Mouse (Mus musculus): ENCODE data around the gene Ear1. TPM values are rescaled to one million over a fixed set of nuclear protein-coding genes. Genes with fewer than 3 reads are reported as not detected.
"Not testable (repeated sequence)": the region's sequence is repeated elsewhere in the genome, so short reads cannot be mapped to it uniquely, and the experiment has no call there.

Gene Ear1
- total RNA-seq (2015) (214 and 289 TPM in 2 replicates), total RNA-seq (2017) (277 and 344 TPM in 2 replicates)

GRCm38 (mm10) chr14:43875417-43875816 is at the start of gene Ear1:
Ear1 (minus strand) TSS chr14:43875517.
- ATAC-seq (ENCODE audit: poor library complexity, severe bottlenecking), result not testable (repeated sequence)

DNA sequence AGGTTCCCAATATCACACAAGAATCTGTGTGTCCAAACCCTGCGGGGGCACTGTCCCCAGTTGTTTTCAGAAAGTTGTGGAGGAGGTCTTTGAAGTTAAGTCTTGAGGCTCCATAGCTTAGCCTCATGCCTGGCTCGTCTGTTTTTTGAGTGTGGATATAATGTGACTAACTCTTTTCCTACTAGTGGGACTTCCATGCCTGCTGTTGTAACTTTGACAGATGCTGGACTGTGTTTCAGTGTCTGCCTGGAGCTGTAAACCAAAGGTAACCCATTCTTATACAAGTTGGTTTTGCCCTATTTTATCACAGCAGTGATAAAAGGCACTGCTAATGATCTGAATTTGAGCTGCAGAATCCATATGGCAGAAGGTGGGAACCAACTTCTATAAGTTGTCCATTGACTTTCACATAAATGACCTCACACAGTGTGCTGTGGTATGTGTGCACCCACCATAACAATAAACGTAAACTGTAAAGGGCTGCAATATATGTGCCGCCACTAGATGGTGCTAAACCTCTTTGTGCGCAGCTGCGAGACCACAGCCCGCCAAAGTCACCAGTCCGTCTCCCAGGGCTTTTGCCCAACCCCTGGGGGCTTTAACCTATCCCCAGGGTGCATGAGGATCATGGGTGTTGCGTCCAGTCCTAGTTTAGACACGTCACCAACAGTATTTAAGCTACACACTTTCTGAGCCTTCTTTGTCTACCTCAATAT is 49.5 kb upstream of the Ear1 start, which contains the start of gene Gm8113:
TSS of gene Gm8113 (plus strand) at position 703 of the 716 bp plus-strand sequence.
- ATAC-seq (ENCODE audit: poor library complexity, severe bottlenecking), result peak; percentile 80

DNA sequence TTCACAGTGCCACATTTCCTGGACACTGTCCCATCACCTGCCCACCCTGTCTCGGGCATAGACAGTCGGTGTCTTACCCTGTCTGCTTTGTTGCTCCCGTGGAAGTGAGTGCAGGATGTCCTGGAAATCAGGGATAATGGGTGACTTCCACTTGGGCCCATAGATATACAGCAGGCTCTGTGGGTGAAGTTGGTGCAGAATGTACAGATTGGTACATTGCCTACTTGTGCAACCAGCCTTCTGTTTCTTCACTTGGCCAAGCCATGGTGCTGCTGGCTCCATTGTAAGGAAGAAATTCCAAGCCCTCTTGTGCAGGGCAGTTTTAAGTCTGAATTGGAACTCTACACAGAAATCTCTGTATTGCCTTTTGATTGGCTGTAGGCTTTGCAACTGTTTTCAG is 48.1 kb upstream of the Ear1 start, which contains the start of gene Ear10:
TSS of gene Ear10 (minus strand) at position 101 of the 400 bp plus-strand sequence.
- ATAC-seq (ENCODE audit: poor library complexity, severe bottlenecking), result not testable (repeated sequence)

DNA sequence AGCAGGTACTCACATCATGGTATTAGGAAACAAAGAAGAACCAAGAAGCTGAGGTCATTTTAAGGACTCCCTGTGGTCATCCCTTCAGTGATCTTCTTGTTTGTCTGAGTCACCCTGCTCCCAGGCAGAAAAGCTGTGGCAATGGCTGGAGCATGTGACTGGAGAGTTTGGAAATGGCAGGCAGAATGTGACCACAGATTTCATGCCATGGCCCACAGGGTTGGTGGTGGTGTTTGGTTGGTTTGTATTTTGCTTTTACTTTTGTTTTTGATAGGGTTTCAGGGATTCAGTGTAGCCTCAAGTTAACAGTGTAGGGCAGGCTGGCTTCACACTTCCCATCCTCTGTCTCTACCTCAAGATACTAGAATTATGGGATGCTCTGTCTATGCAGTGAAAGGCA is 42.9 kb upstream of the Ear1 start:
- ATAC-seq (ENCODE audit: poor library complexity, severe bottlenecking), result peak; percentile 47; the same call in 1 of the 2 replicates

- ATAC-seq (ENCODE audit: poor library complexity, severe bottlenecking), result peak; percentile 54
Observed at GRCm38 (mm10) chr14:43898577-43898976, 23.3 kb upstream of the Ear1 start.

DNA sequence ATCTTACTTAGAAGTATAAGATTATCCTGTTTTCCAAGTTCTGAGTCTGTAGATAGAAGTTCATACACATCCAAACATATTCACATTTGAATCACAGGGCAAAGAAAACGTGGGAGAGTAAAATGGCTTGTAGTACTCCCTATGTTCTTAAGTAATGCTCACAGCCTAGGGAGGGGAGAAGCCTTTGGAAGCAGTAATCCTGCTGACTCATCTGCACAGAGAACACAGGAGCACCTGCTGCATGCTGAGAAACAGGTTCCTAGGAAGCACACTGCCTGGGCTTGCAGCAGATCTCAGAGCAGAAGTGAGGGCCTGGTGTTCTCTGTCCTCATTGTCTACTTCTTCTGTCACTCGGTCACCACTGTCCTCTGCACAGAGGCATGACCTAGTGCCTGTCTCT is 20.0 kb upstream of the Ear1 start:
- ATAC-seq (ENCODE audit: poor library complexity, severe bottlenecking), result peak; percentile 39; the same call in 1 of the 2 replicates

- peak; percentile 86 for ATAC-seq (ENCODE audit: poor library complexity, severe bottlenecking)
Observed at GRCm38 (mm10) chr14:43891288-43891687, 16.0 kb upstream of the Ear1 start.

DNA sequence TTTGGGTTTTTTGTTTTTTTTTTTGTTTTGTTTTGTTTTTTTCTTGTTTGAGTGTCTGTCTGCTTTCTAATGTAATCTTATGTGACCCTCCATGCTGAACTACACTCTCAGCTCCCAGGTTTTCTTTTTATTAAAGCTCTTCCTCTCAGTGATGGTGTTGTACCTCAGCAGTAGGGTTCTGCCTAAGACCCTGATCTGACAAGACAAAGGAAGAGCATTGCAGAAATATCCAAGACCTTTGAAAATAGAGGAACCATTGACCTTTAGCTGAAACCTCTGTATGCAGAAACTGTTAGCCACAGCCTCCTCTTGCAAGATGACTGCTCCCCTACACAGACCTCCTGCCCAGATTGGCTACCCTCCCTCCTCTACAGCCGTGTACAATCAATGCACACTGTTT is 10.9 kb upstream of the Ear1 start:
- peak; percentile 70 for ATAC-seq (ENCODE audit: poor library complexity, severe bottlenecking)

- not testable (repeated sequence) for ATAC-seq (ENCODE audit: poor library complexity, severe bottlenecking)
Observed at GRCm38 (mm10) chr14:43879966-43880545, 4.7 kb upstream of the Ear1 start.

DNA sequence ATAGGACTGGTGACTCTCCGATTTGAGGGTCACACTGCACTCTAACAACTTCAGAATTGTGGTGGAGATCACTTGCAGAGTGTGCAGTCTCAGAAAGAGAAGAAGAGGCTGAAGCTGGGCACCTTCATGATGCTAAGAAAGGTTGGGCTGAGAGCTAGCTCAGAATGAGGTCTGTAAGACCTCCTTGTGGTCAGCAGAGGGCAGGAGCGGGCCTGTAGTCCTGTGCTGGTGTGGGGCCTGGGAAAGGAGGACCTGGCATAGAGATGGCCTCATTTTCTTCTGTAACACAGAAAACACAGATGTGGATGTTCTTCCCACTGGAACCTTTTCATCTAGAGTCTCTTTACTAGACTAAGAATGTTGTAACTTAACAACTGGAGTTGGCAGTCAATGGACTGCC is 2.5 kb upstream of the Ear1 start:
- peak; percentile 92 for ATAC-seq (ENCODE audit: poor library complexity, severe bottlenecking)

GRCm38 (mm10) chr14:43874862-43875261 is 455 bp downstream of the Ear1 start:
- not testable (repeated sequence) for ATAC-seq (ENCODE audit: poor library complexity, severe bottlenecking)

- peak; percentile 81 for ATAC-seq (ENCODE audit: poor library complexity, severe bottlenecking)
Observed at GRCm38 (mm10) chr14:43860522-43860921, 14.8 kb downstream of the Ear1 start.

DNA sequence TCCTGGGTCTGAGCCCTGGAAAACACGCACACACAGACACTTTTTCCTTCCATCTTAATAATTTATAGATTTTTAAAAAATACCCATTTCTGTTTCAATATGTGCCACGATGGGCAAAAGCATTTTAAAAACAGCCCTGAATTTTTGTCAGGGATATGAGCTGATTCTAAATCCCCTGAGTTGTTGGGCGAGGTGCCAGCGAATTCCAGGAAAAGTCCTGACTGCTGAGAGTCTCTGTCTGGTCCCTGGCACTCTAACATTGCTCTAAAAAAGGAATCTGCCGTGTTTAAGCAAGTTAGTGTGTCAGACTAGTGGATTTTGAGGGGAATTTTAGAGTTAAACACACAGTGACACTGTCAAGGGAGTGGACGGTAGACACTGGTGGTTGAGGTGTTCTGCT is 15.9 kb downstream of the Ear1 start:
- ATAC-seq (ENCODE audit: poor library complexity, severe bottlenecking), result not testable (repeated sequence)

- peak; percentile 69 for ATAC-seq (ENCODE audit: poor library complexity, severe bottlenecking)
Observed at GRCm38 (mm10) chr14:43843949-43844573, 31.3 kb downstream of the Ear1 start.

DNA sequence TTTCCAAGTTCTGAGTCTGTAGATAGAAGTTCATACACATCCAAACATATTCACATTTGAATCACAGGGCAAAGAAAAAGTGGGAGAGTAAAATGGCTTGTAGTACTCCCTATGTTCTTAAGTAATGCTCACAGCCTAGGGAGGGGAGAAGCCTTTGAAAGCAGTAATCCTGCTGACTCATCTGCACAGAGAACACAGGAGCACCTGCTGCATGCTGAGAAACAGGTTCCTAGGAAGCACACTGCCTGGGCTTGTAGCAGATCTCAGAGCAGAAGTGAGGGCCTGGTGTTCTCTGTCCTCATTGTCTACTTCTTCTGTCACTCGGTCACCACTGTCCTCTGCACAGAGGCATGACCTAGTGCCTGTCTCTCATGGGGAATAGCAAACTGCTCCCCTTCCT is 34.3 kb downstream of the Ear1 start:
- ATAC-seq (ENCODE audit: poor library complexity, severe bottlenecking), result peak; percentile 52

- ATAC-seq (ENCODE audit: poor library complexity, severe bottlenecking), result peak; percentile 78
Observed at GRCm38 (mm10) chr14:43835366-43835765, 40.0 kb downstream of the Ear1 start.

DNA sequence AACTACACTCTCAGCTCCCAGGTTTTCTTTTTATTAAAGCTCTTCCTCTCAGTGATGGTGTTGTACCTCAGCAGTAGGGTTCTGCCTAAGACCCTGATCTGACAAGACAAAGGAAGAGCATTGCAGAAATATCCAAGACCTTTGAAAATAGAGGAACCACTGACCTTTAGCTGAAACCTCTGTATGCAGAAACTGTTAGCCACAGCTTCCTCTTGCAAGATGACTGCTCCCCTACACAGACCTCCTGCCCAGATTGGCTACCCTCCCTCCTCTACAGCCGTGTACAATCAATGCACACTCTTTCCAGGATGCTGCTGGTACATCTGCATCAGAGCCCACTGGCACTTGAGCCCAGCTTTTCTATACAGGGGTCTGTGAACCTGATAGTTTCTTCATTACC is 44.9 kb downstream of the Ear1 start:
- peak; percentile 95 for ATAC-seq (ENCODE audit: poor library complexity, severe bottlenecking)

DNA sequence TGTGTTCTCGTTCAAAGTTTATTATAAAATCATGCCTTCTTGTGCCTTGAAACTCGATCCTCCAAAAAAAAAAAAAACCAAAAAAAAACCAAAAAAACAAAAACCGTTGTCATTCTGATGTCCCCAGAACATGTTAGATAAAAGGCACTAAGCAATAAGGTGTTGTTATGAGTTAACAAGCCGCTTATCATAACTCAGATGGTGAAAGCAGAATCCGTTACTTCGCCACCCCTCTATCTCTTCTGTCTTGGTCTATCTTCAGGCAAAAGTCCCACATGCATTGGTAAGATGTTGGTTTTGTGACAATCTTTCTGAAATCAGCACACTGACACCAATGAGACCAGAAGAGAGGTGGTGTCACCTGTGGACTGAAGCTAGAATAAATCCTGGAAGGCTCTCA is 51.1 kb downstream of the Ear1 start:
- ATAC-seq (ENCODE audit: poor library complexity, severe bottlenecking), result not testable (repeated sequence)

- ATAC-seq (ENCODE audit: poor library complexity, severe bottlenecking), result peak; percentile 94
Observed at GRCm38 (mm10) chr14:43821869-43822268, 53.4 kb downstream of the Ear1 start.

DNA sequence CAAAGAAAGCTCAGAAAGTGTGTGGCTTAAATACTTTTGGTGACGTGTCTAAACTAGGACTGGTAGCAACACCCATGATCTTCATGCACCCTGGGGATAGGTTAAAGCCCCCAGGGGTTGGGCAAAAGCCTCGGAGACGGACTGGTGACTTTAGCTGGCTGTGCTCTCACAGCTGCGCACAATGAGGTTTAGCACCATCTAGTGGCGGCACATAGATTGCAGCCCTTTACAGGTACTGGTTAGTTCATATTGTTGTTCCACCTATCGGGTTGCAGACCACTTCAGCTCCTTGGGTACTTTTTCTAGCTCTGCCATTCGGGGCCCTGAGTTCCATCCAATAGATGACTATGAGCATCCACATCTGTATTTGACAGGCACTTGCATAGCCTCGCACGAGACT is 62.9 kb downstream of the Ear1 start:
- not testable (repeated sequence) for ATAC-seq (ENCODE audit: poor library complexity, severe bottlenecking)

DNA sequence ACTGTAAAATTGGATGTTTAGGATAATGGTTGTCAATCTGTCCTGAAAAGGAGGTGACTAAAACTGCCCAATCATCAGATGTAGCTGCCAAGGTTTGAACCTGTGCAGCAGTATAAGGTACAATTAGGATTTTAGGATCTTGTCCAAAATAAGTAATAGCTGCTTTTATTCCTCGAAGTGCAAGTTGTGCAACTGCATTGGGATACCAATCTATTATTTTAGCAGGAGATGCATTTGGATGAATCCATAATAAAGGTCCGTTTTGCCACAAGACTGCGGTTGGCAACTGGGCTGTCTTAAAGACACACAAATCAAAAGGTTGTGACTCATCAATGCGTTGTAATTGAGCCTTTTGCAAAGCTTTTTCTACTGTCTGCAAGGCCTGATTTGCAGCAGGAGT is 67.2 kb downstream of the Ear1 start:
- not testable (repeated sequence) for ATAC-seq (ENCODE audit: poor library complexity, severe bottlenecking)

GRCm38 (mm10) chr14:43804435-43804834 is 70.9 kb downstream of the Ear1 start:
- ATAC-seq (ENCODE audit: poor library complexity, severe bottlenecking), result not testable (repeated sequence)

Measured in megakaryocyte, adult 5-6 weeks (primary cell).